Mouse (Mus musculus) intestine, postnatal 0 days (tissue): ENCODE data around the gene 4931406P16Rik. TPM values are rescaled to one million over a fixed set of nuclear protein-coding genes. Genes with fewer than 3 reads are reported as not detected.

Experiments used
- ATAC-seq: fragments of 200-750 bp; cut with Nextera tagmentation; 2 replicates; pipeline ENCODE4 v1.8.0; 2017; ENCODE audit warnings: mild to moderate bottlenecking, moderate TSS enrichment, moderate library complexity
- H3K27ac ChIP-seq: fragments of 300-500 bp; sonication (generic); 2 replicates; pipeline ENCODE4 v1.5.1; 2014; ENCODE audit warnings: mild to moderate bottlenecking, low read depth, low read length, moderate library complexity
- H3K27me3 ChIP-seq: fragments of 300-500 bp; sonication (generic); replicated peaks from 2 replicates; pipeline ENCODE4 v1.6.1; 2014; ENCODE audit warnings: low read length, mixed read lengths; ENCODE audit not compliant: control insufficient read depth, insufficient read depth
- H3K36me3 ChIP-seq: fragments of 300-500 bp; sonication (generic); 2 replicates; pipeline ENCODE4 v1.6.1; 2014; ENCODE audit warnings: mild to moderate bottlenecking, moderate library complexity; ENCODE audit not compliant: control insufficient read depth, insufficient read depth
- H3K4me1 ChIP-seq: fragments of 300-500 bp; sonication (generic); replicated peaks from 2 replicates; pipeline ENCODE4 v1.6.1; 2014; ENCODE audit warnings: antibody characterized with exemption, low read length, mixed read lengths; ENCODE audit not compliant: control insufficient read depth, insufficient read depth
- H3K4me2 ChIP-seq: fragments of 300-500 bp; sonication (generic); replicated peaks from 2 replicates; pipeline ENCODE4 v1.6.1; 2014; ENCODE audit warnings: low read depth, mild to moderate bottlenecking, moderate library complexity
- H3K4me3 ChIP-seq: fragments of 300-500 bp; sonication (generic); 2 replicates; pipeline ENCODE4 v1.5.1; 2014; ENCODE audit warnings: low read depth, low read length
- H3K9ac ChIP-seq: fragments of 300-500 bp; sonication (generic); 2 replicates; pipeline ENCODE4 v1.6.1; 2014; ENCODE audit warnings: mild to moderate bottlenecking, low read depth, low read length
- H3K9me3 ChIP-seq: fragments of 300-500 bp; sonication (generic); 2 replicates; pipeline ENCODE4 v1.6.1; 2016; ENCODE audit warnings: mixed run types; ENCODE audit not compliant: control insufficient read depth
- CTCF ChIP-seq: sonication (generic); IDR thresholded peaks from 2 replicates; pipeline ENCODE4 v1.5.1; 2016; ENCODE audit warnings: low read depth, mild to moderate bottlenecking, control low read depth, antibody characterized with exemption, moderate library complexity
- WGBS: fragments of 180-500 bp; shearing (Covaris S2); extraction: QIAGEN DNeasy Blood & Tissue Kit; methylation state at CpG from one replicate; pipeline ENCODE4 v1.1.7; 2014; 5-methylcytosine and 5-hydroxymethylcytosine counted together
- polyA plus RNA-seq: library from polyadenylated mRNA; unstranded; fragments of >200 nt; fragmentation: Nextera tagmentation; extraction: Ambion mirVana; gene quantifications from 2 replicates; pipeline ENCODE4 v1.2.1, GENCODE M21; 2015

The 4931406P16Rik gene
- polyA plus RNA-seq, 1 experiment from 2014 or later, result 18.6 TPM

- no peak overlapping the region for H3K4me2 ChIP-seq
- H3K36me3 ChIP-seq, result peaks cover 82% of the 10 kb centered on the region
- WGBS, result 84% methylated on average over 9 of the region's 9 CpGs
- H3K27me3 ChIP-seq, result no peaks in the 10 kb centered on the region
- no peak overlapping the region for H3K9ac ChIP-seq
- H3K27ac ChIP-seq, result no peak overlapping the region
- H3K4me3 ChIP-seq, result no peak overlapping the region
- no peak for ATAC-seq
- no peak for TF ChIP-seq CTCF
- no peaks in the 10 kb centered on the region for H3K4me1 ChIP-seq
- no peaks in the 10 kb centered on the region for H3K9me3 ChIP-seq
These were observed 91.6 kb downstream of the 4931406P16Rik start for GRCm38 (mm10) chr7:34221594-34222250.

- Histone ChIP-seq H3K27me3 (no peaks in the 10 kb centered on the region), H3K4me2 (no peak overlapping the region), H3K4me1 (no peaks in the 10 kb centered on the region), H3K4me3 (no peak overlapping the region), H3K9me3 (no peaks in the 10 kb centered on the region), H3K36me3 (peaks cover 84% of the 10 kb centered on the region), H3K9ac (no peak overlapping the region), H3K27ac (no peak overlapping the region)
- no peak for TF ChIP-seq CTCF
- no peak for ATAC-seq
- WGBS, result 78% methylated on average over 1 of the region's 1 CpGs
These were observed 94.9 kb downstream of the 4931406P16Rik start for GRCm38 (mm10) chr7:34218496-34218895.

GRCm38 (mm10) chr7:34216474-34216873, 96.9 kb downstream of the 4931406P16Rik start:
- no peak for ATAC-seq
- Histone ChIP-seq H3K27ac (no peak overlapping the region), H3K36me3 (peaks cover 84% of the 10 kb centered on the region), H3K4me3 (no peak overlapping the region), H3K27me3 (no peaks in the 10 kb centered on the region), H3K9ac (no peak overlapping the region), H3K4me1 (no peaks in the 10 kb centered on the region), H3K4me2 (no peak overlapping the region), H3K9me3 (no peaks in the 10 kb centered on the region)
- 93% methylated on average over 10 of the region's 10 CpGs for WGBS
- no peak for TF ChIP-seq CTCF

GRCm38 (mm10) chr7:34215481-34215880, 97.9 kb downstream of the 4931406P16Rik start:
- H3K9me3 ChIP-seq, result no peaks in the 10 kb centered on the region
- peak overlapping the region; percentile 21; the same call in 1 of the 2 replicates for H3K27ac ChIP-seq
- H3K27me3 ChIP-seq, result no peaks in the 10 kb centered on the region
- H3K9ac ChIP-seq, result no peak overlapping the region
- H3K4me3 ChIP-seq, result no peak overlapping the region
- no peak overlapping the region for H3K4me2 ChIP-seq
- ATAC-seq, result peak; percentile 24
- TF ChIP-seq CTCF, result no peak
- H3K4me1 ChIP-seq, result no peaks in the 10 kb centered on the region
- 64% methylated on average over 9 of the region's 9 CpGs for WGBS
- H3K36me3 ChIP-seq, result peaks cover 85% of the 10 kb centered on the region

DNA sequence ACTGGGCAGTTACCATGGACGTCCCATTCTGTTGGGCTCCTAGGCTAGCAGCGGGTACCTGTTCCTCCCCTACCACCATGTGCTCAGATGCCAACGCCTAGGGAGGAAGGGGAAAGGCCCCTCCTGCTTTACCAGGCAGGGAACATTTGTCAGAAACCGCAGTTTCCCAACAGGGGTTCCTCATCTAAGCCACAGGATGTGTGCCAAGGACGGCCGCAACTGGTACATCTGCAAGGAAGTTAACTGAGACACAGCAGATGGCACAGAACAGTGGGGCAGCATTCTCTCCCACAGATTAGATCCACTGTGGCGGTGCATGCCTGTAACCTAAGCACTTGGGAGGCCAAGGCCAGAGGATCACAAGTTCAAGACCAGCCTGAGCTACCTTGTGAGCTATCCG, 98.7 kb downstream of the 4931406P16Rik start:
- no peak for TF ChIP-seq CTCF
- H3K27ac ChIP-seq, result no peak overlapping the region
- ATAC-seq, result no peak
- H3K27me3 ChIP-seq, result no peaks in the 10 kb centered on the region
- no peak overlapping the region for H3K4me3 ChIP-seq
- peaks cover 85% of the 10 kb centered on the region for H3K36me3 ChIP-seq
- H3K4me1 ChIP-seq, result no peaks in the 10 kb centered on the region
- H3K9me3 ChIP-seq, result no peaks in the 10 kb centered on the region
- 90% methylated on average over 8 of the region's 8 CpGs for WGBS
- no peak overlapping the region for H3K9ac ChIP-seq
- H3K4me2 ChIP-seq, result no peak overlapping the region

- no peak overlapping the region for H3K4me2 ChIP-seq
- no peak overlapping the region for H3K4me3 ChIP-seq
- no peak for ATAC-seq
- no peaks in the 10 kb centered on the region for H3K4me1 ChIP-seq
- peaks cover 85% of the 10 kb centered on the region for H3K36me3 ChIP-seq
- no peak overlapping the region for H3K9ac ChIP-seq
- WGBS, result 78% methylated on average over 7 of the region's 7 CpGs
- TF ChIP-seq CTCF, result no peak
- no peaks in the 10 kb centered on the region for H3K27me3 ChIP-seq
- no peaks in the 10 kb centered on the region for H3K9me3 ChIP-seq
- H3K27ac ChIP-seq, result no peak overlapping the region
These were observed 100.1 kb downstream of the 4931406P16Rik start for GRCm38 (mm10) chr7:34213281-34213680.
